ENCODE assay signal across 10 mouse cellular contexts in genomic region chr8:119776668-119777245, GRCm38 (mm10). TPM values are rescaled to one million over a fixed set of nuclear protein-coding genes. Genes with fewer than 3 reads are reported as not detected.
DNase-seq lines count a peak whose midpoint lies in the region; ATAC-seq lines count a peak whose summit lies in the region.
"Had no signal": no experiment of that assay in that cellular context is flagged by ENCODE, and none has a peak within 500 bp of the region (broad histone marks: within the 10 kb centered on the region; RNA-seq: fewer than 3 reads in every experiment).

No protein-coding gene starts in this region.

- H3K9ac ChIP-seq in hindbrain, embryonic 13.5 days, result peak overlapping the region; percentile 83; the same call in 1 of the 2 replicates
- no peak overlapping the region for H3K9ac ChIP-seq in hindbrain, embryonic 14.5 days
- H3K9ac ChIP-seq in midbrain, embryonic 14.5 days (replicated peaks; ENCODE audit: low read length), result 0 out of 2 replicates have a peak overlapping the region, but pooled peaks have one; percentile 60
- H3K9ac ChIP-seq in midbrain, embryonic 13.5 days (replicated peaks), result no peak overlapping the region
- no peak overlapping the region for H3K9ac ChIP-seq in neural tube, embryonic 15.5 days (replicated peaks)

- no peak for DNase-seq in hindbrain, embryonic 14.5 days (ENCODE audit: low spot score)
- no peak for DNase-seq in midbrain, embryonic 14.5 days
- DNase-seq in heart, postnatal 10 days, result peak; percentile 36 to 41
- no peak for DNase-seq in thymus, postnatal 10 days (ENCODE audit: low spot score in 2 of 2)
- DNase-seq: gastrocnemius, postnatal 10 days; kidney, postnatal 14 days; right cerebral cortex, postnatal 14 days had no signal

- no peaks in the 10 kb centered on the region for H3K27me3 ChIP-seq in hindbrain, embryonic 13.5 days
- no peaks in the 10 kb centered on the region for H3K27me3 ChIP-seq in hindbrain, embryonic 14.5 days (ENCODE audit: control insufficient read depth, insufficient read depth, low read length)
- H3K27me3 ChIP-seq in midbrain, embryonic 14.5 days (ENCODE audit: control insufficient read depth, insufficient read depth, low read length), result no peaks in the 10 kb centered on the region
- H3K27me3 ChIP-seq in midbrain, embryonic 13.5 days, result no peaks in the 10 kb centered on the region
- no peaks in the 10 kb centered on the region for H3K27me3 ChIP-seq in neural tube, embryonic 15.5 days (replicated peaks)

- WGBS in hindbrain, embryonic 13.5 days, result 85% methylated on average over 7 of the region's 7 CpGs
- 83% methylated on average over 7 of the region's 7 CpGs for WGBS in hindbrain, embryonic 14.5 days
- 87% methylated on average over 7 of the region's 7 CpGs for WGBS in midbrain, embryonic 14.5 days
- 90% methylated on average over 7 of the region's 7 CpGs for WGBS in midbrain, embryonic 13.5 days
- 83% methylated on average over 7 of the region's 7 CpGs for WGBS in neural tube, embryonic 15.5 days

- H3K4me2 ChIP-seq in hindbrain, embryonic 13.5 days, result no peak overlapping the region; the same call in none of the 2 replicates
- H3K4me2 ChIP-seq in hindbrain, embryonic 14.5 days (replicated peaks), result no peak overlapping the region
- peak overlapping the region; percentile 74; the same call in 1 of the 2 replicates for H3K4me2 ChIP-seq in midbrain, embryonic 14.5 days (ENCODE audit: low read length)
- H3K4me2 ChIP-seq in midbrain, embryonic 13.5 days (replicated peaks), result no peak overlapping the region
- H3K4me2 ChIP-seq in neural tube, embryonic 15.5 days, result peak overlapping the region; percentile 93; the same call in 1 of the 2 replicates

- H3K36me3 ChIP-seq in hindbrain, embryonic 13.5 days, result peaks cover 11% of the 10 kb centered on the region
- peaks cover 8% of the 10 kb centered on the region for H3K36me3 ChIP-seq in hindbrain, embryonic 14.5 days (replicated peaks; ENCODE audit: control insufficient read depth, insufficient read depth)
- no peaks in the 10 kb centered on the region for H3K36me3 ChIP-seq in midbrain, embryonic 14.5 days (ENCODE audit: control insufficient read depth, insufficient read depth, low read length)
- peaks cover 10% of the 10 kb centered on the region for H3K36me3 ChIP-seq in midbrain, embryonic 13.5 days
- H3K36me3 ChIP-seq in neural tube, embryonic 15.5 days, result 0 out of 2 replicates have a peak, but pooled peaks cover 3% of the 10 kb centered on the region

- intact Hi-C loops in heart, postnatal 10 days (cut with DNase I), result no loop called here

- no peak overlapping the region for H3K4me3 ChIP-seq in hindbrain, embryonic 13.5 days
- H3K4me3 ChIP-seq in hindbrain, embryonic 14.5 days (replicated peaks; ENCODE audit: low read length), result no peak overlapping the region
- H3K4me3 ChIP-seq in midbrain, embryonic 14.5 days (replicated peaks; ENCODE audit: low read depth, low read length), result no peak overlapping the region
- H3K4me3 ChIP-seq in midbrain, embryonic 13.5 days (replicated peaks), result no peak overlapping the region
- H3K4me3 ChIP-seq in neural tube, embryonic 15.5 days (replicated peaks), result no peak overlapping the region

- no peaks in the 10 kb centered on the region for H3K9me3 ChIP-seq in hindbrain, embryonic 13.5 days
- H3K9me3 ChIP-seq in hindbrain, embryonic 14.5 days (ENCODE audit: control insufficient read depth, low read length), result no peaks in the 10 kb centered on the region
- no peaks in the 10 kb centered on the region for H3K9me3 ChIP-seq in midbrain, embryonic 14.5 days (ENCODE audit: control insufficient read depth, low read length)
- no peaks in the 10 kb centered on the region for H3K9me3 ChIP-seq in midbrain, embryonic 13.5 days
- no peaks in the 10 kb centered on the region for H3K9me3 ChIP-seq in neural tube, embryonic 15.5 days (replicated peaks)

- no peak for ATAC-seq in hindbrain, embryonic 13.5 days (ENCODE audit: low FRiP score)
- ATAC-seq in hindbrain, embryonic 14.5 days (ENCODE audit: low FRiP score), result no peak
- ATAC-seq in midbrain, embryonic 14.5 days (ENCODE audit: low FRiP score, low TSS enrichment), result no peak
- ATAC-seq in midbrain, embryonic 13.5 days, result no peak
- ATAC-seq in neural tube, embryonic 15.5 days (ENCODE audit: low FRiP score), result no peak

- H3K27ac ChIP-seq in hindbrain, embryonic 13.5 days, result no peak overlapping the region
- H3K27ac ChIP-seq in hindbrain, embryonic 14.5 days, result no peak overlapping the region
- no peak overlapping the region for H3K27ac ChIP-seq in midbrain, embryonic 14.5 days (replicated peaks; ENCODE audit: low read depth, low read length)
- H3K27ac ChIP-seq in midbrain, embryonic 13.5 days, result no peak overlapping the region
- H3K27ac ChIP-seq in neural tube, embryonic 15.5 days (replicated peaks), result no peak overlapping the region

- H3K4me1 ChIP-seq in hindbrain, embryonic 13.5 days (replicated peaks), result peaks cover 23% of the 10 kb centered on the region
- peaks cover 17% of the 10 kb centered on the region for H3K4me1 ChIP-seq in hindbrain, embryonic 14.5 days (replicated peaks; ENCODE audit: control insufficient read depth, insufficient read depth, low read length)
- H3K4me1 ChIP-seq in midbrain, embryonic 14.5 days (ENCODE audit: control insufficient read depth, insufficient read depth, low read length), result peaks cover 13% of the 10 kb centered on the region
- H3K4me1 ChIP-seq in midbrain, embryonic 13.5 days (replicated peaks), result peaks cover 21% of the 10 kb centered on the region
- peaks cover 29% of the 10 kb centered on the region for H3K4me1 ChIP-seq in neural tube, embryonic 15.5 days

RNA-seq across cellular contexts. Expression of gene Tldc1, which starts 1.5 kb away (rescaled TPM):
- 11.8 and 12.8 TPM in 2 replicates for polyA plus RNA-seq in hindbrain, embryonic 13.5 days (2015; fragmentation: Nextera tagmentation; extraction: Ambion mirVana)
- 6.5 and 7.4 TPM in 2 replicates for polyA plus RNA-seq in hindbrain, embryonic 14.5 days (2014; fragmentation: Nextera tagmentation; extraction: Ambion mirVana)
- 5.8 and 6.3 TPM in 2 replicates for polyA plus RNA-seq in midbrain, embryonic 14.5 days (2014; fragmentation: Nextera tagmentation; extraction: Ambion mirVana)
- 10.9 and 11.0 TPM in 2 replicates for polyA plus RNA-seq in midbrain, embryonic 13.5 days (2015; fragmentation: Nextera tagmentation; extraction: Ambion mirVana)
- 10 to 100 TPM; 11.4 to 11.5 TPM for total RNA-seq in heart, postnatal 10 days (2021)
- polyA plus RNA-seq in neural tube, embryonic 15.5 days (2015; fragmentation: Nextera tagmentation; extraction: Ambion mirVana), result 10.0 and 12.0 TPM in 2 replicates

Comparison
In these comparisons a context has a peak if more than half of its experiments do, and no peak if none do; other contexts are left out.
1. H3K4me2 ChIP-seq: peak in midbrain, embryonic 14.5 days (single experiment) and neural tube, embryonic 15.5 days (single experiment); none in hindbrain, embryonic 13.5 days (single experiment), hindbrain, embryonic 14.5 days (single experiment) and midbrain, embryonic 13.5 days (single experiment).
2. H3K9ac ChIP-seq: peak in hindbrain, embryonic 13.5 days (single experiment) and midbrain, embryonic 14.5 days (single experiment); none in hindbrain, embryonic 14.5 days (single experiment), midbrain, embryonic 13.5 days (single experiment) and neural tube, embryonic 15.5 days (single experiment).
3. DNase-seq: peak in heart, postnatal 10 days (2 of 2); none in hindbrain, embryonic 14.5 days (single experiment), midbrain, embryonic 14.5 days (single experiment) and thymus, postnatal 10 days (0 of 2).